Mouse (Mus musculus) gastrocnemius, postnatal 25 days (tissue): ENCODE results near the gene Ndufb2. TPM values are rescaled to one million over a fixed set of nuclear protein-coding genes. Genes with fewer than 3 reads are reported as not detected.

Experiments used
- DNase-seq: peaks from one replicate; pipeline ENCODE4 v3.0.0; 2022
- total RNA-seq, 2 experiments: library from RNA; stranded (reverse); gene quantifications; 1 replicate in 1 of 2; 2 replicates in 1 of 2; pipeline ENCODE4 v1.2.3; 2021

The Ndufb2 gene
- total RNA-seq, 2 experiments from 2014 or later: 442 to 448 TPM

GRCm38 (mm10) chr6:39579552-39579951 lies 12.8 kb upstream of the Ndufb2 start:
- no peak for DNase-seq

GRCm38 (mm10) chr6:39580558-39580957 lies 11.8 kb upstream of the Ndufb2 start:
- no peak for DNase-seq

GRCm38 (mm10) chr6:39581087-39581784 lies 11.1 kb upstream of the Ndufb2 start:
- no peak for DNase-seq

- no peak for DNase-seq
Observed at GRCm38 (mm10) chr6:39585517-39585916, 6.9 kb upstream of the Ndufb2 start, which contains the start of gene Gm42420. Gene Gm42420 (plus strand): TSS chr6:39585753.

GRCm38 (mm10) chr6:39591481-39591880 lies 893 bp upstream of the Ndufb2 start:
- no peak for DNase-seq

- no peak for DNase-seq
Observed at GRCm38 (mm10) chr6:39600851-39601250, 8.5 kb downstream of the Ndufb2 start.

- no peak for DNase-seq
Observed at GRCm38 (mm10) chr6:39601828-39602227, 9.5 kb downstream of the Ndufb2 start.

- no peak for DNase-seq
Observed at GRCm38 (mm10) chr6:39604565-39604964, 12.2 kb downstream of the Ndufb2 start.

- no peak for DNase-seq
Observed at GRCm38 (mm10) chr6:39606056-39606455, 13.7 kb downstream of the Ndufb2 start.

GRCm38 (mm10) chr6:39606862-39607261 lies 14.5 kb downstream of the Ndufb2 start:
- DNase-seq: no peak

GRCm38 (mm10) chr6:39607365-39607764 lies 15.0 kb downstream of the Ndufb2 start:
- DNase-seq: no peak

GRCm38 (mm10) chr6:39610207-39610606 lies 17.8 kb downstream of the Ndufb2 start:
- DNase-seq: no peak

- DNase-seq: no peak
Observed at GRCm38 (mm10) chr6:39611296-39611695, 18.9 kb downstream of the Ndufb2 start.

Other genes starting within 250 kb of the Ndufb2 start
- gene Slc37a3, start 214.9 kb upstream of the Ndufb2 start, total RNA-seq: 10 to 100 TPM; 12.1 to 13.7 TPM
- under 1 TPM in 1 of 2 experiments, not detected in 1; 0.21 TPM for gene Rab19, start 211.4 kb upstream of the Ndufb2 start, total RNA-seq
- gene Mkrn1, start 172.1 kb upstream of the Ndufb2 start, total RNA-seq: 10 to 100 TPM; 19.6 to 22.4 TPM
- gene Dennd2a, start 34.7 kb upstream of the Ndufb2 start, total RNA-seq: 1 to 10 TPM; 4.6 to 4.7 TPM
- 1 to 10 TPM; 5.9 to 7.3 TPM for gene Adck2, start 18.7 kb upstream of the Ndufb2 start, total RNA-seq
- gene Gm42420, start 6.8 kb upstream of the Ndufb2 start, total RNA-seq: not detected
- 1 to 10 TPM; 5.4 to 7.4 TPM for gene Braf, start 132.9 kb downstream of the Ndufb2 start, total RNA-seq
- gene Mrps33, start 218.4 kb downstream of the Ndufb2 start, total RNA-seq: 10 to 100 TPM; 55.5 to 58.8 TPM